Mouse (Mus musculus) G1E (cell line): ENCODE measurements around the gene Rgcc.

Source experiments
- CTCF ChIP-seq: IDR thresholded peaks from 2 replicates; pipeline ENCODE4 v1.5.1; 2012; ENCODE audit warnings: low read depth, low read length, inconsistent platforms, mixed read lengths
- GATA1 ChIP-seq: IDR thresholded peaks from 2 replicates; pipeline ENCODE4 v1.6.1; 2012; ENCODE audit warnings: borderline replicate concordance, low read length, inconsistent platforms, mixed read lengths
- POLR2AphosphoS5 ChIP-seq: IDR thresholded peaks from 2 replicates; pipeline ENCODE4 v1.6.1; 2012; ENCODE audit warnings: low read depth, low read length, inconsistent platforms; ENCODE audit not compliant: insufficient replicate concordance
- TAL1 ChIP-seq: conservative IDR thresholded peaks from 2 replicates; pipeline ENCODE4 v1.6.1; 2012; ENCODE audit warnings: low read depth, low read length, inconsistent platforms, mixed read lengths

- TF ChIP-seq CTCF (no peak), POLR2AphosphoS5 (no peak), TAL1 (no peak), GATA1 (no peak)
These were observed 15.9 kb downstream of the Rgcc start for GRCm38 (mm10) chr14:79285549-79285948.
